Mouse (Mus musculus) layer of hippocampus, adult 9-10 months (tissue): ENCODE results near the gene Tlk2.
"Not testable (repeated sequence)": the region's sequence is repeated elsewhere in the genome, so short reads cannot be mapped to it uniquely, and the experiment has no call there.

ENCODE experiments used
- DNase-seq: peaks from one replicate; pipeline ENCODE4 v3.0.0; 2022; ENCODE audit warnings: low spot score

Gene Tlk2

GRCm38 (mm10) chr11:105178516-105178915 lies at the start of gene Tlk2:
Tlk2 (plus strand) TSS chr11:105178807.
- no peak for DNase-seq

- no peak for DNase-seq
These were observed 42.9 kb upstream of the Tlk2 start for GRCm38 (mm10) chr11:105135692-105136091.

GRCm38 (mm10) chr11:105137255-105137654 lies 41.4 kb upstream of the Tlk2 start:
- DNase-seq, result not testable (repeated sequence)

- not testable (repeated sequence) for DNase-seq
These were observed 38.1 kb upstream of the Tlk2 start for GRCm38 (mm10) chr11:105140512-105140911.

GRCm38 (mm10) chr11:105141115-105141514 lies 37.5 kb upstream of the Tlk2 start:
- DNase-seq, result no peak

- no peak for DNase-seq
These were observed 35.0 kb upstream of the Tlk2 start for GRCm38 (mm10) chr11:105143564-105143963.

- DNase-seq, result no peak
These were observed 34.5 kb upstream of the Tlk2 start for GRCm38 (mm10) chr11:105144084-105144483.

- DNase-seq, result no peak
These were observed 33.9 kb upstream of the Tlk2 start for GRCm38 (mm10) chr11:105144508-105145210.

- DNase-seq, result no peak
These were observed 33.4 kb upstream of the Tlk2 start for GRCm38 (mm10) chr11:105145211-105145610.

GRCm38 (mm10) chr11:105146593-105146992 lies 32.0 kb upstream of the Tlk2 start, which contains the start of gene Gm10842:
Gm10842 (plus strand) TSS chr11:105146893.
- DNase-seq, result no peak

- no peak for DNase-seq
These were observed 29.3 kb upstream of the Tlk2 start for GRCm38 (mm10) chr11:105149353-105149752.

- no peak for DNase-seq
These were observed 28.8 kb upstream of the Tlk2 start for GRCm38 (mm10) chr11:105149766-105150165.

GRCm38 (mm10) chr11:105150691-105151090 lies 27.9 kb upstream of the Tlk2 start:
- DNase-seq, result no peak

- DNase-seq, result no peak
These were observed 27.2 kb upstream of the Tlk2 start for GRCm38 (mm10) chr11:105151226-105152016.

- DNase-seq, result no peak
These were observed 26.6 kb upstream of the Tlk2 start for GRCm38 (mm10) chr11:105152017-105152300.

- no peak for DNase-seq
These were observed 26.2 kb upstream of the Tlk2 start for GRCm38 (mm10) chr11:105152357-105152899.

- no peak for DNase-seq
These were observed 25.4 kb upstream of the Tlk2 start for GRCm38 (mm10) chr11:105153068-105153833.

- no peak for DNase-seq
These were observed 22.7 kb upstream of the Tlk2 start for GRCm38 (mm10) chr11:105155915-105156314.

GRCm38 (mm10) chr11:105156748-105157267 lies 21.8 kb upstream of the Tlk2 start:
- no peak for DNase-seq

- DNase-seq, result no peak
These were observed 20.6 kb upstream of the Tlk2 start for GRCm38 (mm10) chr11:105158047-105158446.

GRCm38 (mm10) chr11:105159673-105160360 lies 18.8 kb upstream of the Tlk2 start:
- no peak for DNase-seq

GRCm38 (mm10) chr11:105161411-105161810 lies 17.2 kb upstream of the Tlk2 start:
- DNase-seq, result no peak
